Mouse (Mus musculus) neural tube, embryonic 11.5 days (tissue): ENCODE measurements at regions not wholly inside any gene's neighbourhood (a gene's known extent, or its start where the extent isn't known, plus 50 kb on each side); places are given as distances from the start of the nearest gene placed in this dataset.

Experiments
- ATAC-seq: fragments of 200-750 bp; cut with Nextera tagmentation; 2 replicates; pipeline ENCODE4 v1.8.0; 2017; ENCODE audit warnings: moderate number of reproducible peaks, mild to moderate bottlenecking, moderate TSS enrichment, moderate library complexity; ENCODE audit not compliant: insufficient read depth, low FRiP score, low TSS enrichment
- DNase-seq: peaks from one replicate; pipeline ENCODE4 v3.0.0-alpha.2; 2015; ENCODE audit warnings: low spot score
- H3K27ac ChIP-seq: fragments of 300-500 bp; sonication (generic); 2 replicates; pipeline ENCODE4 v1.5.1; 2014; ENCODE audit warnings: low read depth, mild to moderate bottlenecking, low read length
- H3K27me3 ChIP-seq: fragments of 300-500 bp; sonication (generic); 2 replicates; pipeline ENCODE4 v1.6.1; 2014; ENCODE audit warnings: mild to moderate bottlenecking, low read length, mixed read lengths; ENCODE audit not compliant: control insufficient read depth, insufficient read depth
- H3K36me3 ChIP-seq: fragments of 300-500 bp; sonication (generic); 2 replicates; pipeline ENCODE4 v1.6.1; 2014; ENCODE audit warnings: mild to moderate bottlenecking, low read length, moderate library complexity, mixed read lengths; ENCODE audit not compliant: control insufficient read depth, insufficient read depth
- H3K4me1 ChIP-seq: fragments of 300-500 bp; sonication (generic); 2 replicates; pipeline ENCODE4 v1.6.1; 2014; ENCODE audit warnings: low read length, mixed read lengths; ENCODE audit not compliant: control insufficient read depth, insufficient read depth
- H3K4me2 ChIP-seq: fragments of 300-500 bp; sonication (generic); 2 replicates; pipeline ENCODE4 v1.6.1; 2014; ENCODE audit warnings: low read depth, mild to moderate bottlenecking, moderate library complexity
- H3K4me3 ChIP-seq: fragments of 300-500 bp; sonication (generic); 2 replicates; pipeline ENCODE4 v1.5.1; 2014; ENCODE audit warnings: low read depth, low read length
- H3K9ac ChIP-seq: fragments of 300-500 bp; sonication (generic); 2 replicates; pipeline ENCODE4 v1.6.1; 2014; ENCODE audit warnings: mild to moderate bottlenecking, low read length
- H3K9me3 ChIP-seq: fragments of 300-500 bp; sonication (generic); 2 replicates; pipeline ENCODE4 v1.6.1; 2016; ENCODE audit warnings: low read length; ENCODE audit not compliant: control insufficient read depth
- WGBS: fragments of 180-500 bp; shearing (Covaris S2); extraction: QIAGEN DNeasy Blood & Tissue Kit; methylation state at CpG from one replicate; pipeline ENCODE4 v1.1.7; 2014; 5-methylcytosine and 5-hydroxymethylcytosine counted together

DNA sequence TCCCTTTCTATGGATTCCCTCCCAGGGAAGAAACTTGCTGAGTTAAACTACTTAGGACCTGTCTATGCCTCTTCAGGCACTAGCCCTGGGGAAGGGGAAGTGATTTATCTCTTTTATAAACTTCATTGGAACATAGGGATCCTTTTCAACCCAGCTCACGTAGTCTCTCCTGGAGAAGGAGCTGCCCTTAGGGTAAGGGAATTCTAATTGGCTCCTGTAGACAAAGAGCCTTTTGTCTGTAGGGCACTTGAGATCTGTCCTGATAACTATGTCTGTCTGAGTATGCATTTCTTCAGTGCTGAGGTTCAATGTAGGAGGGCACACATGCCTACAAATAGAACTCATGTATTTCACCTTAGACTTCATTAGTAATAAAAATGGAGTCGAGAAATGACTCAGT lies 413.9 kb upstream of the Large1 start:
- Histone ChIP-seq H3K36me3 (no peaks in the 10 kb centered on the region), H3K27me3 (no peaks in the 10 kb centered on the region), H3K9ac (no peak overlapping the region), H3K4me2 (no peak overlapping the region), H3K27ac (no peak overlapping the region), H3K9me3 (no peaks in the 10 kb centered on the region), H3K4me1 (no peaks in the 10 kb centered on the region), H3K4me3 (no peak overlapping the region)
- ATAC-seq, result peak; percentile 71; the same call in 1 of the 2 replicates
- WGBS, result 39% methylated on average over 2 of the region's 2 CpGs
- DNase-seq, result no peak

DNA sequence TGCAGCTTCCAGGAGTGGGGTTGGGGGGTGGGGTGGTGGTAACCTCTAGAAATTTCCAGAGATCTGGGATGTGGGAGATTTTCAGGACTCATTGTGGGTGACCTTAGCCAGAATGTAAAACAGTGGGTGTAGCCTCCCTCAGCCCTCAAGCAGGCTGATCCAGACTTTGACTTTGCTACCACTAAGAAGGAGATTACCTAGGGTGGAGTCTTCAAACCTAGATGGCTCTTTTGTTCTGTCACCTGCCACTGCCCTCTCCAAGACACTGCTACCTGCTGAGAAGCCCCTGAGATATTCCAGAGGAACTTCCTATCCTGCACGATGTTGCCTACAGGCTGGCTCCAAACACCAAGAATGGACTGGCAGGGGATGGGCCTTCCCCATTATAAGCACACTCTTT lies 405.4 kb upstream of the Large1 start:
- no peaks in the 10 kb centered on the region for H3K9me3 ChIP-seq
- no peak overlapping the region for H3K4me3 ChIP-seq
- DNase-seq (no peak), ATAC-seq (no peak)
- WGBS, result 95% methylated on average over 1 of the region's 1 CpGs
- no peak overlapping the region for H3K4me2 ChIP-seq
- no peaks in the 10 kb centered on the region for H3K36me3 ChIP-seq
- H3K27ac ChIP-seq, result no peak overlapping the region
- no peak overlapping the region for H3K9ac ChIP-seq
- H3K4me1 ChIP-seq, result no peaks in the 10 kb centered on the region
- H3K27me3 ChIP-seq, result no peaks in the 10 kb centered on the region

- no peak overlapping the region for H3K9ac ChIP-seq
- H3K4me1 ChIP-seq, result no peaks in the 10 kb centered on the region
- WGBS, result 86% methylated on average over 7 of the region's 7 CpGs
- H3K4me3 ChIP-seq, result no peak overlapping the region
- H3K27ac ChIP-seq, result no peak overlapping the region
- ATAC-seq (no peak), DNase-seq (no peak)
- no peaks in the 10 kb centered on the region for H3K9me3 ChIP-seq
- H3K27me3 ChIP-seq, result no peaks in the 10 kb centered on the region
- H3K36me3 ChIP-seq, result no peaks in the 10 kb centered on the region
- H3K4me2 ChIP-seq, result no peak overlapping the region
These were observed 397.2 kb upstream of the Large1 start for GRCm38 (mm10) chr8:73750571-73750970.

- Histone ChIP-seq H3K4me1 (no peaks in the 10 kb centered on the region), H3K9ac (no peak overlapping the region), H3K27me3 (no peaks in the 10 kb centered on the region), H3K9me3 (no peaks in the 10 kb centered on the region), H3K36me3 (no peaks in the 10 kb centered on the region), H3K4me2 (no peak overlapping the region), H3K27ac (no peak overlapping the region), H3K4me3 (no peak overlapping the region)
- ATAC-seq, result no peak
- no peak for DNase-seq
These were observed 353.5 kb upstream of the Large1 start for GRCm38 (mm10) chr8:73706857-73707256.
